24 mouse cellular contexts compared by ENCODE assay signal in the genomic region with DNA sequence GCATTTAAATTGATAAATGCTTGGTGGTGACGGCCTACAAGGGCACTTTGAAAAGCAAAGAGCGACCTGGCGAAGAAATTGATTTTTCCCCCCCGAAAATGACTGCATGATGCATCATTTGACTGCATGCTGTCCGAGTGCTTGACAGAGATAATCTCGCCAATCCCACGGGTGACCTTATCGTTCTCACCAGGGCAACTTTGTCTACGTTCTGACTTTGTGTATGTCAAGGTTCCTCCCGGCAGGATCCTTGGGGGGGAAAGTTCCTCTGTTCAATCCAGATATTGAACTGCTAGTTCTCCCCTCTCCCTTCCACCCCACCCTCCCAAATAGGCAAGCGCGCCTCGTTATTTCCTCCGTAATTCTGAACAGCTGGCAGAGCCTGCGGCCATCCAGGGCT.
DNase-seq lines count a peak whose midpoint lies in the region; ATAC-seq and TF ChIP-seq lines count a peak whose summit lies in the region.
"Had no signal": no experiment of that assay in that cellular context is flagged by ENCODE, and none has a peak within 500 bp of the region (broad histone marks: within the 10 kb centered on the region; RNA-seq: fewer than 3 reads in every experiment).

No protein-coding gene starts in this region.

- WGBS in hindbrain, embryonic 12.5 days = 75% methylated on average over 15 of the region's 15 CpGs
- WGBS in hindbrain, embryonic 13.5 days = 52% methylated on average over 15 of the region's 15 CpGs
- WGBS in liver, postnatal 0 days (ENCODE audit: insufficient replicate concordance) = 76% methylated on average over 15 of the region's 15 CpGs

- no peaks in the 10 kb centered on the region for H3K9me3 ChIP-seq in hindbrain, embryonic 12.5 days (replicated peaks)
- no peaks in the 10 kb centered on the region for H3K9me3 ChIP-seq in hindbrain, embryonic 13.5 days
- H3K9me3 ChIP-seq in liver, postnatal 0 days (ENCODE audit: low read length) = no peaks in the 10 kb centered on the region
- H3K9me3 ChIP-seq: embryonic facial prominence, embryonic 15.5 days; forebrain, embryonic 12.5 days had no signal

- H3K4me3 ChIP-seq in hindbrain, embryonic 12.5 days = no peak overlapping the region
- no peak overlapping the region for H3K4me3 ChIP-seq in hindbrain, embryonic 13.5 days
- H3K4me3 ChIP-seq in liver, postnatal 0 days (ENCODE audit: low read depth, low read length) = no peak overlapping the region
- H3K4me3 ChIP-seq: embryonic facial prominence, embryonic 15.5 days; forebrain, embryonic 12.5 days; heart, adult 2 months; layer of hippocampus, adult 2 months had no signal

- ATAC-seq in hindbrain, embryonic 12.5 days (ENCODE audit: low FRiP score) = 0 out of 2 replicates have a peak, but pooled peaks have one; percentile 24
- no peak for ATAC-seq in hindbrain, embryonic 13.5 days (ENCODE audit: low FRiP score)
- ATAC-seq in liver, postnatal 0 days = peak; percentile 77

- peak; percentile 95 for TF ChIP-seq EP300 in liver, postnatal 0 days (IDR thresholded peaks at IDR 0.05; ENCODE audit: low read depth)

- no peaks in the 10 kb centered on the region for H3K27me3 ChIP-seq in hindbrain, embryonic 12.5 days
- H3K27me3 ChIP-seq in hindbrain, embryonic 13.5 days = no peaks in the 10 kb centered on the region
- H3K27me3 ChIP-seq in liver, postnatal 0 days (ENCODE audit: insufficient read depth, low read length) = no peaks in the 10 kb centered on the region
- H3K27me3 ChIP-seq: embryonic facial prominence, embryonic 15.5 days; forebrain, embryonic 12.5 days had no signal

- peak; percentile 17 to 23 for DNase-seq in spleen, postnatal 36 days (ENCODE audit: low spot score in 2 of 2)
- no peak for DNase-seq in spleen, adult 18-20 months
- DNase-seq in liver = peak; percentile 84
- DNase-seq in liver, postnatal 0 days = peak; percentile 34
- no peak for DNase-seq in kidney, postnatal 10 days
- no peak for DNase-seq in gastrocnemius, adult 8-10 months (ENCODE audit: low spot score in 2 of 2)
- DNase-seq: adrenal gland, adult 8-10 months; B cell, adult 2 months; cerebellum, adult 2 months; cerebellum, postnatal 36 days; gastrocnemius, postnatal 25 days; heart, adult 2 months; kidney, adult 11 months; left cerebral cortex, postnatal 4 days; lung, adult 2 months; retina, postnatal 1 day; right cerebral cortex, postnatal 4 days; thymus, postnatal 4 days had no signal

- H3K4me2 ChIP-seq in hindbrain, embryonic 12.5 days (replicated peaks) = no peak overlapping the region
- H3K4me2 ChIP-seq in hindbrain, embryonic 13.5 days = no peak overlapping the region
- peak overlapping the region; percentile 26 for H3K4me2 ChIP-seq in liver, postnatal 0 days (ENCODE audit: low read depth, low read length)
- H3K4me2 ChIP-seq: embryonic facial prominence, embryonic 15.5 days; forebrain, embryonic 12.5 days had no signal

- peaks cover 38% of the 10 kb centered on the region for H3K4me1 ChIP-seq in hindbrain, embryonic 12.5 days
- H3K4me1 ChIP-seq in hindbrain, embryonic 13.5 days (replicated peaks) = peaks cover 51% of the 10 kb centered on the region
- H3K4me1 ChIP-seq in liver, postnatal 0 days (ENCODE audit: insufficient read depth) = 0 out of 2 replicates have a peak, but pooled peaks cover 4% of the 10 kb centered on the region

- H3K27ac ChIP-seq in hindbrain, embryonic 12.5 days = no peak overlapping the region; the same call in 1 of the 2 replicates
- H3K27ac ChIP-seq in hindbrain, embryonic 13.5 days = no peak overlapping the region
- H3K27ac ChIP-seq in liver, postnatal 0 days (ENCODE audit: low read depth) = peak overlapping the region; percentile 55; the same call in 1 of the 2 replicates
- H3K27ac ChIP-seq: embryonic facial prominence, embryonic 15.5 days; forebrain, embryonic 12.5 days; heart, adult 2 months; kidney, postnatal 0 days; layer of hippocampus, adult 2 months had no signal

- H3K9ac ChIP-seq in hindbrain, embryonic 12.5 days = no peak overlapping the region
- no peak overlapping the region for H3K9ac ChIP-seq in hindbrain, embryonic 13.5 days
- H3K9ac ChIP-seq in liver, postnatal 0 days (replicated peaks) = no peak overlapping the region
- H3K9ac ChIP-seq: embryonic facial prominence, embryonic 15.5 days; forebrain, embryonic 12.5 days had no signal

- TF ChIP-seq CTCF in liver, postnatal 0 days (IDR thresholded peaks at IDR 0.05; ENCODE audit: low read depth) = no peak

- H3K36me3 ChIP-seq in hindbrain, embryonic 12.5 days = no peaks in the 10 kb centered on the region
- no peaks in the 10 kb centered on the region for H3K36me3 ChIP-seq in hindbrain, embryonic 13.5 days
- no peaks in the 10 kb centered on the region for H3K36me3 ChIP-seq in liver, postnatal 0 days (replicated peaks; ENCODE audit: insufficient read depth, low read length)
- H3K36me3 ChIP-seq: embryonic facial prominence, embryonic 15.5 days; forebrain, embryonic 12.5 days had no signal

Comparison
In these comparisons a context has a peak if more than half of its experiments do, and no peak if none do; other contexts are left out.
1. DNase-seq: peak in spleen, postnatal 36 days (2 of 2), liver (single experiment) and liver, postnatal 0 days (single experiment); none in spleen, adult 18-20 months (0 of 2), kidney, postnatal 10 days (single experiment) and gastrocnemius, adult 8-10 months (0 of 2).